Mouse (Mus musculus) forebrain, embryonic 16.5 days (tissue): ENCODE measurements at regions not wholly inside any gene's neighbourhood (a gene's known extent, or its start where the extent isn't known, plus 50 kb on each side); places are given as distances from the start of the nearest gene placed in this dataset.

Experiments
- ATAC-seq: fragments of 200-750 bp; cut with Nextera tagmentation; 2 replicates; pipeline ENCODE4 v1.8.0; 2017; ENCODE audit warnings: mild to moderate bottlenecking, moderate library complexity
- H3K27ac ChIP-seq: fragments of 300-500 bp; sonication (generic); 2 replicates; pipeline ENCODE4 v1.5.1; 2014; ENCODE audit warnings: low read length, control low read depth
- H3K27me3 ChIP-seq: fragments of 300-500 bp; sonication (generic); replicated peaks from 2 replicates; pipeline ENCODE4 v1.6.1; 2014; ENCODE audit warnings: low read length; ENCODE audit not compliant: control insufficient read depth, insufficient read depth
- H3K36me3 ChIP-seq: fragments of 300-500 bp; sonication (generic); 2 replicates; pipeline ENCODE4 v1.6.1; 2014; ENCODE audit not compliant: control insufficient read depth, insufficient read depth
- H3K4me1 ChIP-seq: fragments of 300-500 bp; sonication (generic); replicated peaks from 2 replicates; pipeline ENCODE4 v1.6.1; 2014; ENCODE audit warnings: low read length; ENCODE audit not compliant: control insufficient read depth, insufficient read depth
- H3K4me2 ChIP-seq: fragments of 300-500 bp; sonication (generic); 2 replicates; pipeline ENCODE4 v1.6.1; 2014; ENCODE audit warnings: mild to moderate bottlenecking, low read length, control low read depth
- H3K4me3 ChIP-seq: fragments of 300-500 bp; sonication (generic); replicated peaks from 2 replicates; pipeline ENCODE4 v1.5.1; 2014; ENCODE audit warnings: mild to moderate bottlenecking, low read length, control low read depth
- H3K9ac ChIP-seq: fragments of 300-500 bp; sonication (generic); replicated peaks from 2 replicates; pipeline ENCODE4 v1.6.1; 2014; ENCODE audit warnings: low read depth, low read length, control low read depth
- H3K9me3 ChIP-seq: fragments of 300-500 bp; sonication (generic); 2 replicates; pipeline ENCODE4 v1.6.1; 2016; ENCODE audit warnings: low read length; ENCODE audit not compliant: control insufficient read depth
- WGBS: fragments of 180-500 bp; shearing (Covaris S2); extraction: QIAGEN DNeasy Blood & Tissue Kit; methylation state at CpG from one replicate; pipeline ENCODE4 v1.1.7; 2014; 5-methylcytosine and 5-hydroxymethylcytosine counted together

- 97% methylated on average over 2 of the region's 2 CpGs for WGBS
- H3K4me3 ChIP-seq, result no peak overlapping the region
- no peaks in the 10 kb centered on the region for H3K4me1 ChIP-seq
- H3K27me3 ChIP-seq, result no peaks in the 10 kb centered on the region
- no peak overlapping the region for H3K4me2 ChIP-seq
- H3K9me3 ChIP-seq, result no peaks in the 10 kb centered on the region
- H3K36me3 ChIP-seq, result no peaks in the 10 kb centered on the region
- no peak for ATAC-seq
- H3K27ac ChIP-seq, result no peak overlapping the region
- no peak overlapping the region for H3K9ac ChIP-seq
These were observed 51.9 kb upstream of the Cdyl start for GRCm38 (mm10) chr13:35607710-35608109.
